In the genomic region with DNA sequence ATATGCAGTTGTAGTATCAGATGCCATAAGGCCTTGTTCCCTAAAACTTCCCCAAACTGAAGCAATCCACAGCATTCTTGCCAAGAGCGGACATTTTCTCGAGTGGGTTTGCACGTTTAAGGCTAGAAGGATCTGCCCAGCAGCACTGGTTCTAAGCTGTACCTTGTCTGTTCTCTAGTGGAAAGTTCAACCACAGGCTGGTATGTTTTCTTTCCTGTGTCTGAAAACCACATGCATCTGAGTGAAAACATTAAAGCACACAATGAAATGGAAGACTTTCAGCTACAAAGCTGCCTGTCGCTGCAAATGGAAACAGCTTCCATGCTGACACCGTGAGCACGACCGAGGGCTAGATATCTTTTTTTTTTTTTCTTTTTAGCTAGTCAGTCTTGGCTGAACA, we compare ENCODE assay signal across 25 mouse cellular contexts. TPM values are rescaled to one million over a fixed set of nuclear protein-coding genes. Genes with fewer than 3 reads are reported as not detected.
DNase-seq lines count a peak whose midpoint lies in the region; ATAC-seq and TF ChIP-seq lines count a peak whose summit lies in the region.
"Had no signal": no experiment of that assay in that cellular context is flagged by ENCODE, and none has a peak within 500 bp of the region (broad histone marks: within the 10 kb centered on the region; RNA-seq: fewer than 3 reads in every experiment).

No protein-coding gene starts in this region.

- 92% methylated on average over 7 of the region's 7 CpGs for WGBS in kidney, adult 2 months

- H3K27me3 ChIP-seq in kidney, adult 2 months (replicated peaks; ENCODE audit: control insufficient read depth, insufficient read depth, low read length) = no peaks in the 10 kb centered on the region
- H3K27me3 ChIP-seq: heart, embryonic 15.5 days; kidney, embryonic 15.5 days; limb, embryonic 15.5 days; lung, embryonic 15.5 days; stomach, embryonic 15.5 days had no signal

- DNase-seq in lung, postnatal 25 days (ENCODE audit: low spot score) = peak; percentile 12
- no peak for DNase-seq in lung, postnatal 14 days
- DNase-seq in CD8-positive naive resting alpha-beta T cell, adult 2 months (ENCODE audit: low read depth in 2 of 2, low spot score in 2 of 2) = peak; percentile 59 to 69
- DNase-seq in thymus, postnatal 10 days (ENCODE audit: low spot score in 2 of 2) = peak; percentile 30 to 54
- no peak for DNase-seq in cerebellum, adult 8-10 months
- DNase-seq in kidney, adult 2 months = no peak
- no peak for DNase-seq in gastrocnemius, postnatal 36 days
- DNase-seq: adrenal gland, postnatal 25 days; cerebellum, adult 9-10 months; forebrain, postnatal 0 days; gastrocnemius, postnatal 25 days; heart, postnatal 36 days; kidney, postnatal 4 days; left cerebral cortex, postnatal 4 days; right cerebral cortex, postnatal 14 days had no signal

- no peak overlapping the region for H3K4me3 ChIP-seq in kidney, adult 2 months (ENCODE audit: insufficient read depth, low read depth, low read length)
- H3K4me3 ChIP-seq: heart, embryonic 15.5 days; kidney, embryonic 15.5 days; limb, embryonic 15.5 days; lung, embryonic 15.5 days; stomach, embryonic 15.5 days had no signal

- no peaks in the 10 kb centered on the region for H3K36me3 ChIP-seq in kidney, adult 2 months (ENCODE audit: control insufficient read depth, insufficient read depth, low read length)
- H3K36me3 ChIP-seq: heart, embryonic 15.5 days; kidney, embryonic 15.5 days; limb, embryonic 15.5 days; lung, embryonic 15.5 days; stomach, embryonic 15.5 days had no signal

- intact Hi-C loops in gastrocnemius, postnatal 36 days (cut with DNase I) = loop anchor here (5.0 kb wide), 1 partner anchor 93 kb away; no protein-coding TSS in a partner anchor

- TF ChIP-seq CTCF in kidney, adult 2 months (conservative IDR thresholded peaks at IDR 0.05; ENCODE audit: insufficient read depth, insufficient read length, low read depth, low read length) = no peak

- TF ChIP-seq POLR2A in kidney, adult 2 months (IDR thresholded peaks at IDR 0.05; ENCODE audit: low read depth, low read length) = no peak

- ATAC-seq in inflammation-experienced regulatory T-cells, adult 6 months = peak; percentile 74
- ATAC-seq: forebrain, postnatal 0 days; hindbrain, embryonic 16.5 days; intestine, postnatal 0 days had no signal

- H3K4me1 ChIP-seq in kidney, adult 2 months (ENCODE audit: control insufficient read depth, insufficient read depth, low read length) = no peaks in the 10 kb centered on the region
- H3K4me1 ChIP-seq: heart, embryonic 15.5 days; kidney, embryonic 15.5 days; limb, embryonic 15.5 days; lung, embryonic 15.5 days; stomach, embryonic 15.5 days had no signal

- H3K27ac ChIP-seq in kidney, adult 2 months (ENCODE audit: insufficient read depth, low read depth, low read length) = no peak overlapping the region
- H3K27ac ChIP-seq: heart, embryonic 15.5 days; kidney, embryonic 15.5 days; limb, embryonic 15.5 days; liver, embryonic 14.5 days; lung, embryonic 15.5 days; macrophage; stomach, embryonic 15.5 days had no signal

RNA-seq across cellular contexts. Expression of a gene that starts 12.3 kb away (rescaled TPM):
- polyA plus RNA-seq in inflammation-experienced regulatory T-cells, adult 6 months (2017; shearing (Covaris generic)) = 100 to 1,000 TPM in 1 of 3 experiments, 10 to 100 TPM in 2; 86.5 to 144 (median 99.9) TPM
- 3.6 and 5.1 TPM in 2 replicates for polyA plus RNA-seq in kidney, adult 2 months (2012; rRNA removed)
- total RNA-seq in gastrocnemius, postnatal 36 days (2021) = 10 to 100 TPM; 45.6 to 65.2 TPM

Comparison
In these comparisons a context has a peak if more than half of its experiments do, and no peak if none do; other contexts are left out.
1. DNase-seq: peak in lung, postnatal 25 days (single experiment), CD8-positive naive resting alpha-beta T cell, adult 2 months (2 of 2) and thymus, postnatal 10 days (2 of 2); none in lung, postnatal 14 days (single experiment), cerebellum, adult 8-10 months (single experiment), kidney, adult 2 months (single experiment) and gastrocnemius, postnatal 36 days (0 of 2).
2. RNA of a gene that starts 12.3 kb away (polyA plus RNA-seq): 86.5 to 144 TPM in inflammation-experienced regulatory T-cells, adult 6 months; 3.6 to 5.1 TPM in kidney, adult 2 months; every median in the first group is over 10 times any median in the second.